In genomic region chr3:68675216-68675835, GRCm38 (mm10) we compare ENCODE assay signal across 22 mouse cellular contexts. TPM values are rescaled to one million over a fixed set of nuclear protein-coding genes. Genes with fewer than 3 reads are reported as not detected.
DNase-seq lines count a peak whose midpoint lies in the region; ATAC-seq and TF ChIP-seq lines count a peak whose summit lies in the region.
"Had no signal": no experiment of that assay in that cellular context is flagged by ENCODE, and none has a peak within 500 bp of the region (broad histone marks: within the 10 kb centered on the region; RNA-seq: fewer than 3 reads in every experiment).

No protein-coding gene starts in this region.

- WGBS in kidney, embryonic 15.5 days, result 76% methylated on average over 12 of the region's 12 CpGs
- WGBS in midbrain, embryonic 13.5 days, result 68% methylated on average over 12 of the region's 12 CpGs
- 54% methylated on average over 12 of the region's 12 CpGs for WGBS in midbrain, postnatal 0 days

- no peak for DNase-seq in kidney, adult 18-20 months
- no peak for DNase-seq in midbrain, postnatal 0 days (ENCODE audit: low spot score)
- DNase-seq in brain, embryonic 14.5 days (ENCODE audit: low read depth), result peak; percentile 34
- DNase-seq in left cerebral cortex, postnatal 14 days (ENCODE audit: low spot score in 2 of 2), result peak; percentile 49 to 69
- no peak for DNase-seq in spleen, adult 18-20 months
- DNase-seq: adrenal gland, postnatal 36 days; cerebellum, adult 9-11 months; heart, adult 18-20 months; kidney, postnatal 36 days; liver, embryonic 13.5 days; lung, postnatal 36 days; thymus, postnatal 4 days had no signal

- no peaks in the 10 kb centered on the region; the same call in 1 of the 2 replicates for H3K9me3 ChIP-seq in kidney, embryonic 15.5 days (replicated peaks)
- H3K9me3 ChIP-seq in midbrain, embryonic 13.5 days, result no peaks in the 10 kb centered on the region
- no peaks in the 10 kb centered on the region for H3K9me3 ChIP-seq in midbrain, postnatal 0 days (ENCODE audit: low read length)
- H3K9me3 ChIP-seq: forebrain, embryonic 13.5 days; hindbrain, embryonic 13.5 days; intestine, embryonic 15.5 days; limb, embryonic 12.5 days; liver, embryonic 13.5 days; midbrain, embryonic 12.5 days had no signal

- H3K9ac ChIP-seq in kidney, embryonic 15.5 days, result no peak overlapping the region
- H3K9ac ChIP-seq in midbrain, embryonic 13.5 days (replicated peaks), result no peak overlapping the region
- H3K9ac ChIP-seq in midbrain, postnatal 0 days (replicated peaks; ENCODE audit: low read length, poor library complexity, severe bottlenecking), result no peak overlapping the region
- H3K9ac ChIP-seq: forebrain, embryonic 13.5 days; hindbrain, embryonic 13.5 days; intestine, embryonic 15.5 days; limb, embryonic 12.5 days; liver, embryonic 13.5 days; midbrain, embryonic 12.5 days had no signal

- peaks cover 14% of the 10 kb centered on the region; the same call in 1 of the 2 replicates for H3K4me1 ChIP-seq in kidney, embryonic 15.5 days
- no peaks in the 10 kb centered on the region for H3K4me1 ChIP-seq in midbrain, embryonic 13.5 days (replicated peaks)
- H3K4me1 ChIP-seq in midbrain, postnatal 0 days (ENCODE audit: insufficient read depth, low read length), result no peaks in the 10 kb centered on the region
- H3K4me1 ChIP-seq: forebrain, embryonic 13.5 days; hindbrain, embryonic 13.5 days; intestine, embryonic 15.5 days; midbrain, embryonic 12.5 days had no signal

- H3K27ac ChIP-seq in kidney, embryonic 15.5 days, result peak overlapping the region; percentile 59
- H3K27ac ChIP-seq in midbrain, embryonic 13.5 days, result no peak overlapping the region
- no peak overlapping the region for H3K27ac ChIP-seq in midbrain, postnatal 0 days (ENCODE audit: low read depth, low read length)
- H3K27ac ChIP-seq: forebrain, embryonic 13.5 days; hindbrain, embryonic 13.5 days; intestine, embryonic 15.5 days; limb, embryonic 12.5 days; liver, embryonic 13.5 days; midbrain, embryonic 12.5 days had no signal

- H3K27me3 ChIP-seq in kidney, embryonic 15.5 days, result no peaks in the 10 kb centered on the region
- no peaks in the 10 kb centered on the region for H3K27me3 ChIP-seq in midbrain, embryonic 13.5 days
- H3K27me3 ChIP-seq in midbrain, postnatal 0 days (ENCODE audit: insufficient read depth, low read length), result no peaks in the 10 kb centered on the region
- H3K27me3 ChIP-seq: forebrain, embryonic 13.5 days; hindbrain, embryonic 13.5 days; intestine, embryonic 15.5 days; limb, embryonic 12.5 days; liver, embryonic 13.5 days; midbrain, embryonic 12.5 days had no signal

- TF ChIP-seq CTCF in midbrain, postnatal 0 days (IDR thresholded peaks at IDR 0.05), result no peak
- no peak for TF ChIP-seq CTCF in brain, embryonic 14.5 days (IDR thresholded peaks at IDR 0.05; ENCODE audit: borderline replicate concordance, extremely low read depth, insufficient read depth, insufficient read length)

- no peak for ATAC-seq in kidney, embryonic 15.5 days (replicated peaks; ENCODE audit: low FRiP score)
- 0 out of 2 replicates have a peak, but pooled peaks have one; percentile 6 for ATAC-seq in midbrain, embryonic 13.5 days
- no peak for ATAC-seq in midbrain, postnatal 0 days (ENCODE audit: low FRiP score)
- ATAC-seq in erythroid progenitor cell, adult 5-6 weeks (replicated peaks; ENCODE audit: low FRiP score, poor library complexity, severe bottlenecking), result no peak
- ATAC-seq: forebrain, embryonic 13.5 days; intestine, embryonic 15.5 days had no signal

- no peak for TF ChIP-seq POLR2A in brain, embryonic 14.5 days (IDR thresholded peaks at IDR 0.05; ENCODE audit: borderline replicate concordance, extremely low read depth, insufficient read depth, insufficient read length, poor library complexity, severe bottlenecking)

- no peak overlapping the region for H3K4me2 ChIP-seq in kidney, embryonic 15.5 days
- no peak overlapping the region for H3K4me2 ChIP-seq in midbrain, embryonic 13.5 days (replicated peaks)
- no peak overlapping the region for H3K4me2 ChIP-seq in midbrain, postnatal 0 days (ENCODE audit: low read depth, low read length, poor library complexity, severe bottlenecking)
- H3K4me2 ChIP-seq: forebrain, embryonic 13.5 days; hindbrain, embryonic 13.5 days; intestine, embryonic 15.5 days; limb, embryonic 12.5 days; midbrain, embryonic 12.5 days had no signal

- intact Hi-C loops in left cerebral cortex, postnatal 14 days (cut with DNase I), result no loop called here

- H3K36me3 ChIP-seq in kidney, embryonic 15.5 days, result no peaks in the 10 kb centered on the region
- no peaks in the 10 kb centered on the region for H3K36me3 ChIP-seq in midbrain, embryonic 13.5 days
- no peaks in the 10 kb centered on the region for H3K36me3 ChIP-seq in midbrain, postnatal 0 days (ENCODE audit: insufficient read depth, low read length)
- H3K36me3 ChIP-seq: hindbrain, embryonic 13.5 days; intestine, embryonic 15.5 days; limb, embryonic 12.5 days; liver, embryonic 13.5 days; midbrain, embryonic 12.5 days had no signal

- H3K4me3 ChIP-seq in kidney, embryonic 15.5 days (replicated peaks), result no peak overlapping the region
- no peak overlapping the region for H3K4me3 ChIP-seq in midbrain, embryonic 13.5 days (replicated peaks)
- H3K4me3 ChIP-seq in midbrain, postnatal 0 days (ENCODE audit: low read depth, low read length), result no peak overlapping the region
- H3K4me3 ChIP-seq: forebrain, embryonic 13.5 days; hindbrain, embryonic 13.5 days; intestine, embryonic 15.5 days; limb, embryonic 12.5 days; liver, embryonic 13.5 days; midbrain, embryonic 12.5 days had no signal

RNA-seq across cellular contexts. Expression of gene Il12a, which starts 15.1 kb away (rescaled TPM):
- polyA plus RNA-seq in kidney, embryonic 15.5 days (2015; fragmentation: Nextera tagmentation; extraction: Ambion mirVana), result 0.37 and 0.40 TPM in 2 replicates
- not detected in 2 replicates for polyA plus RNA-seq in midbrain, embryonic 13.5 days (2015; fragmentation: Nextera tagmentation; extraction: Ambion mirVana)
- total RNA-seq in midbrain, postnatal 0 days (2014; rRNA removed), result 1.5 TPM in 1 of 2 replicates, not detected in the other
- polyA plus RNA-seq in midbrain, postnatal 0 days (2015; fragmentation: Nextera tagmentation; extraction: Ambion mirVana), result not detected in 2 replicates
- not detected in 2 replicates for polyA plus RNA-seq in brain, embryonic 14.5 days (2012; rRNA removed)
- 1 to 10 TPM; 2.3 to 2.5 TPM for total RNA-seq in left cerebral cortex, postnatal 14 days (2021)
- 4.6 and 19.8 TPM in 2 replicates for total RNA-seq in erythroid progenitor cell, adult 5-6 weeks (2015; ENCODE audit: low replicate concordance)
- total RNA-seq in erythroid progenitor cell, adult 5-6 weeks (2017; ENCODE audit: low replicate concordance), result 3.1 and 10.4 TPM in 2 replicates
- total RNA-seq: ES-E14 had no signal
- polyA plus RNA-seq: heart, embryonic 16.5 days; hindbrain, embryonic 13.5 days; intestine, embryonic 15.5 days; limb, embryonic 12.5 days; midbrain, embryonic 12.5 days had no signal

Comparison
In these comparisons a context has a peak if more than half of its experiments do, and no peak if none do; other contexts are left out.
1. DNase-seq: peak in brain, embryonic 14.5 days (single experiment) and left cerebral cortex, postnatal 14 days (2 of 2); none in kidney, adult 18-20 months (single experiment), midbrain, postnatal 0 days (single experiment) and spleen, adult 18-20 months (0 of 2).